Mouse (Mus musculus) layer of hippocampus, postnatal 10 days (tissue): Measurements from ENCODE around the gene Rhob. TPM values are rescaled to one million over a fixed set of nuclear protein-coding genes. Genes with fewer than 3 reads are reported as not detected.

Source experiments
- DNase-seq, 2 experiments: peaks; one replicate each; pipeline ENCODE4 v3.0.0; 2021; ENCODE audit warnings: low spot score in 2 of 2
- total RNA-seq, 2 experiments: library from RNA; stranded (reverse); gene quantifications; 2 replicates each; pipeline ENCODE4 v1.2.3; 2021

The Rhob gene
- total RNA-seq, 2 experiments from 2014 or later: 303 to 334 TPM

DNA sequence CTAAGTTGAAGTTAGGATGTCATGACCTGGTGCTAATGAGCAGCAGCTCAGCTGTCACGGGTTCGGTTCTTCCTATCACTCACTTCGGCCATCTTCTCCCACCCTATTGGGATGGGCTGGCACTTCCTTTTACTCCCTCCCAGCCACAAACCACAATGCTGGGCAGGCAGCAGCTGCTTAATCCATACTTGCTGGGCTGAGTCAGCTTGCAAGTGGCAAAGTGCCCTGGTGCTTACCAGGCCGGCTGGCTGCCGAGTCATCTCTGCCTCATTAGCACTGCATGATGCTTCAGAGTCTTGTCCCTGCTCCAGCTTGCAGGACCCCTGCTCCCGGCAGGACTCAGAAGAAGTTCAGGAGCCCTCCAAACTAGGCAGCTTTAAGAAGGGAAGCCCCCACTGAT, 49.2 kb downstream of the Rhob start:
- DNase-seq: peak; percentile 66 to 74

DNA sequence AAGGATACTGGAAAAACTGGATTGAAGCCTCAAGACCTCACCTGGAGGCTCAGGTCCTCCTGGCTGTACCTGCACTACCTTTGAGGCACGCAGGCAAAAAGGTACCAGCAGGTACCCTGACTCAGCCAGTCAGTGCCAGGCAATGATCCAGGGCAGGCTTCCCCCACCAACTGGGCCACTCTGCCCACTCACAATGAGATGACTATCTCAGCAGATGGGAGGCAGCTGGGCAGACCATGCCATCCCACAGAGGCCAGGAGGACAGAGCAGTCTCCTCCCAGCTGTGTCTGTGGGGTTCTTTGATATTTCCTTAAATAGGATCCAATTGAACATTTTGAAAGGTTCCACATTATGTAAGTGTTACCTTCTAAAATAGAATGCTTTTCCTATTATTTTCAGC, 49.8 kb downstream of the Rhob start:
- no peak for DNase-seq

Other genes with a start within 250 kb of the Rhob start
- not detected for gene Gdf7, start 198.1 kb downstream of the Rhob start, total RNA-seq
- gene Hs1bp3, start 186.6 kb downstream of the Rhob start, total RNA-seq: 10 to 100 TPM; 10.5 to 12.0 TPM
- not detected for gene Slc7a15, start 99.1 kb upstream of the Rhob start, total RNA-seq
- gene Pum2, start 174.1 kb upstream of the Rhob start, total RNA-seq: 100 to 1,000 TPM; 146 to 157 TPM